Mouse (Mus musculus) gastrocnemius, postnatal 14 days (tissue): Measurements from ENCODE around the gene Prr5l. TPM values are rescaled to one million over a fixed set of nuclear protein-coding genes. Genes with fewer than 3 reads are reported as not detected.
A peak's percentile ranks its signal among the peaks of the same experiment; 100 is the strongest.

ENCODE experiments used
- DNase-seq: peaks from one replicate; pipeline ENCODE4 v3.0.0; 2021; ENCODE audit warnings: mixed read lengths
- intact Hi-C: fragments of 180-260 bp; cut with DNase I; formaldehyde crosslinking; loops from one replicate; pipeline ENCODE4 v1.15.1; 2025; ENCODE audit warnings: low total_unique reads
- total RNA-seq, 2 experiments: library from RNA; stranded (reverse); gene quantifications; 2 replicates each; pipeline ENCODE4 v1.2.3; 2021

The Prr5l gene
- total RNA-seq, 2 experiments from 2014 or later: 1.1 to 2.2 TPM

DNA sequence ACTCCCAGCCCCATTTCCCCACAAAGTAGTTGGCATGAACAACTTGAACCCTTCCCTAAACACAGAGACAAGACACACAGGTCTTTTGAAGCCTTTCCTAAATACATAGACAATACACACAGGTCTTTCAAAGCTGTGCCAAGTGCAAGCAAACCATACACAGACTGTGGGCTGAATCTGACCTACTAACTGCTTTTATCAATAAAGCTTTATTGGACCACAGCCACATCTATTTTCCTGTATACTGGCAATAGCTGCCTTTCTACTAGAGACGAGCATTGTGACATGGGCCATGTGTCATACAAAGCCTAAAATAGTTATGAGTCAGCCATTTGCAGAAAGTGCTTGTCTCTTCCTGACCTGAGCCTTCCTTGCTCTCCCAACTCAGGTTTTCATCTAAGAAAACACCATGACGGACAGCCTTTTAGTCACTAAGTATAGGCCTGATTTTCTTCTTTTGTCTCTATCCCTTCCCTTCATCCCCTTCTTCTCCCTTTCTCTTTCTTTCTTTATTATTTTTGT, 56.6 kb downstream of the Prr5l start:
- no peak for DNase-seq
- intact Hi-C loops: loop anchor here (5.0 kb wide), 1 partner anchor 129 kb away; no protein-coding TSS in a partner anchor

DNA sequence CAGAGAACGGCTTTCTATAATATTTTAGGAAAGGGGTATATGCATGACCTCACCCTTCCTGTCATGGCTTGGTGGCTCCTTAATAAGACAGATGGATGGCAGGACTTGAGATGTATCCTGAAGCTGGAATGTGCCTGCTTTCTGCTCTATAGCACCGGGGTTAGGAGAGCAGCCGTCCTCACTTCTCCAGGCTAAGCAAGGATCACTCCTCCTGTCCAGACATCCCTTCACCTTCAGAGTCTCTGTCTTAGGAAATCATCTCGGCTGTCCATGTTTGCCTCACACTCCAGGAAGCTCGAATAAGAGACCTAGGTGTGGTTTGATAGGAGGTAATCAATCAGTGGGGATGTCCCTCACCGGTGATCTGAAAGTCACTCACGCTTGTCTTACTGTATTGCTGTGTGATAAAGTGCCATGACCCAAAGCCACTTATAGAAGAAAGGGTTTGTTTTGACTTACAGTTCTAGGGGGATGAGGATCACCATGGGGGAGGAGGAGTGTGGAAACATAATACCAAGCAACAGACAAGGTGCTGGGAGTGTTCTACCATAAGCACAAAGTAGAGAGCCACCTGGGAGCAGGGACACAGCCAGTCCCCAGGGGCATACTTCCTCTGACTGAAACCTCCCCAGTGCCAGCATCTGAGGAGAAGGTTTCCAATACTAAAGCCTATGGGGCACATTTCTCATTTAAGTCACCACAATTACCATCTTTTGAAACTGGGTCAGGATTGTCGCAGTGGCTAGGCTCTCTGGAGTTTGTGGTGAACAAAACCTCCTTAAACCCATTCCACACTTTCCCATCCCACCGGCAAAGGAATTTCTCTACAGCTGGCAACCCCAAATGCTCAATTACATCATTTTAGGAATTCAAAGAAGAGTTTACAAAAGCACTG, 57.4 kb downstream of the Prr5l start:
- intact Hi-C loops: loop anchor here (5.0 kb wide), 1 partner anchor 128 kb away; no protein-coding TSS in a partner anchor
- no peak for DNase-seq

DNA sequence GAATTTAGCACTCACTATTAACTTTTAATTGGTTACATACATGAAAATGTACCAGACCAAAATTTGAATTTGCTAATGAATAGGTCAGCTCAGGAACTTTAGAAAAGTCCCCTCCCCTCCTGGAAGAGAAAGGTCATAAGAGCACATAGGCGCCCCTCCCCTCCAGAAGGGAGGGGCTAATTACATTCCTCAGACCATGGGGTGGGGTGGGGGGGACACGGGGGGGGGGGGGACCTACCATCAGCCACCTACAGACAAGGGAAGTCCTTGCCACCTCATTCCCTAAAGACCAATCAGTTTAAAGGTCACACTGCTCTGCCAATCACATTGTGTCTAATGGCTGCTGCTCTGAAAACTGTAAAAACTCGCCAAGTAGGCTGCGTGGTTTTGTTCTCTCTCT, 59.0 kb downstream of the Prr5l start:
- no peak for DNase-seq
- intact Hi-C loops: no loop called here

DNA sequence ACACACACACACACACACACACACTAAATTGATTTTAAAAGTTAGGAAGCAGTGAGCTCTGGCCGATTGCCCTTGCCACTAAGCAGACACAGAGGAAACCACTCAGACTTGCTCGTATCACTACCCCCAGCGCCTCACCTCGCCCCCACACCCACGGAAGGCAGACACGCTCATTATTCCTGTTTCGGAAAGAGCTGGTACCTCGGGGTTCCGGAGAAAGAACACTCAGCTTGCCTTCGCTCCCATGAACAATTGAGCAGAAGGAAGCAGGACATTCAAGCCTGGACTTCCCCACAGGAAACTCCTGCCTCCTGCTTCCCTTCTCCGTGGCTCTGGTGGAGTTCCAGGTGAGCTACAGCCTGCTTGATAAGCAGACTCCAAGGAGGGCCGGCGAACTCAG, 60.0 kb downstream of the Prr5l start:
- DNase-seq: peak; percentile 21
- intact Hi-C loops: no loop called here

GRCm38 (mm10) chr2:101820816-101821215, 62.0 kb downstream of the Prr5l start:
- DNase-seq: no peak
- intact Hi-C loops: no loop called here

- intact Hi-C loops: no loop called here
- no peak for DNase-seq
Measured at GRCm38 (mm10) chr2:101818986-101819764, 63.7 kb downstream of the Prr5l start.

- intact Hi-C loops: no loop called here
- no peak for DNase-seq
Measured at GRCm38 (mm10) chr2:101816646-101817308, 66.0 kb downstream of the Prr5l start.

DNA sequence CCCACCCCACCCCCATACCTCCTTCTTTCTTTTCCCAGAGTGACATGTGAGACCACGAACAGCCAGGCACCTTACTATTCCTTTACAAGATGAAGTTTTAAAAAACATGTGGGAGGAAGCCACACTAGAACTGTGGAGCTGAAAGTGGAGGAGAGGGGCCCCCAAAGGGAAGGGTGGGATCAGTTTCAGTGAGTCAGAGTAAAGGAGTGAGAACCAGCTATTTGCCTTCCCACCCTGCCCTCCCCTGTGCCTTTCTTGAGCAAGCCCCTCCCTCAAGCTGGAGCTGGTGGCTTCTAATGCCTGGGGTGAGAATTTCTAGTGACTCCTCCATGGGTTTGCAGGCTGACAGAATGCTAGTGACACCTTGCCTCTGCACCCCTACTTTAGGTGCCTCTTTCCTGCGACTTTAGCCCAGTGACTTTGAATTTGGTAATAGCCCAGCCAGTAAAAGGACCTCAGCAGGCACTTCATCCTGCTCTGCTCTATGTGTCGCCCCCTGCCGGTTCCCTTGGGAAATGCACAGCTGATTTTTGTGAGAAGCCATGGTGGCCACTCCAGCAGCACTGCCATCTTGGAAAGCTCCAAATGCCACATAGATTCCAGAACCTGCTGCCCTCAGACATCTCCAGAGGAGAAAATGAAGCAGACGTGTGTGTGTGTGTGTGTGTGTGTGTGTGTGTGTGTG, 67.4 kb downstream of the Prr5l start:
- peak; percentile 13 for DNase-seq
- intact Hi-C loops: no loop called here

DNA sequence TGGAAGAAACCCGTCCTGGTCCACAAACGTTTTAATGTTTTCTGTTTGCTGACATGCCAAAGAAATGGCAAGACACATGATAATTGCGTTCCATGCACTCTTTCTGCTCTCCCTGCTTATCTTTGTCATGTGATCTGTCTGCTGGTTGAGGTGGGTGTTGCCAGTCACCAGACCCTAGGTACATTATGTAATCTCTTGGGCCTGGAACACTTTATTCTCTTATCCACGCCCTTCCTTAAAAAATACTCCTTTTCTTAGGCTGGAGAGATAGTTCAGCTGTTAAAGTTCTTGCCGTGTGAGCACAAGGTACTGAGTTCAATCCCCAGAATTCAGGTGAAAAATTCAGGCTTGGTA, 68.6 kb downstream of the Prr5l start:
- intact Hi-C loops: loop anchor here (5.0 kb wide), 1 partner anchor 102 kb away; no protein-coding TSS in a partner anchor
- no peak for DNase-seq

DNA sequence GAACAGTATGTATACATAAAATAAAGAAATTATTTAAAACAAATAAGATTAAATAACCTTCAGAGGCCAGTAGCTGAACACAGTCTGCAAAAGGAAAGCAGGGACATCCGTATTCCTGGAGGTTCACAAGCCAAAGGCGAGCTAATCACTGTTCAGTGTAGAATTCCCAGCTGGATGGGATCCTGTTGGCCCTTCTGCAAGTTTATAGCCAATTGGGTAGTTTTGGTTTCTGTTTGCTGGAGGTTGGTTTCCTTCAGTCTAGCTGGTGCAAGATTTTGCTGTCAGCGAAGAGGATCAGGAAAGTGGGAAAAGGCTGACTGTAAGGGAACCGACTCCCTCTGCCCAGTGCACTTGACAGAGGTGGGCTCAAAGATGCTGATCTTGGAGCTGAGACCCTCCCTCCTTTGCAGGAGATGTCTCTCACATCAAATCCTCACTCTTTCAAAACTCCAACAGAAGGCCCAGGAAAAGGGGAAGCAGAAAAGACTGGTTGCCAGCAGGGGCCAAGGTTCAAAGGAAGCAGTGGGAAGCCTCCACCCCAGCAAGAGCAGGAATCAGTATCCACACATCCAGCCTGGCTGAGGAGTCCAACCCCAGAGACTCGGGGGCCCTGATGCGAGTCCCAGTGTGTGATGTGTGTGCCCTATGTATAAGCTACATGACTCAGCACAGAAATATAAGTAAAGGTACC, 69.1 kb downstream of the Prr5l start:
- intact Hi-C loops: loop anchor here (5.0 kb wide), 1 partner anchor 101 kb away; no protein-coding TSS in a partner anchor
- no peak for DNase-seq

- intact Hi-C loops: loop anchor here (5.0 kb wide), 1 partner anchor 100 kb away; no protein-coding TSS in a partner anchor
- no peak for DNase-seq
Measured at GRCm38 (mm10) chr2:101811925-101812324, 70.9 kb downstream of the Prr5l start.

DNA sequence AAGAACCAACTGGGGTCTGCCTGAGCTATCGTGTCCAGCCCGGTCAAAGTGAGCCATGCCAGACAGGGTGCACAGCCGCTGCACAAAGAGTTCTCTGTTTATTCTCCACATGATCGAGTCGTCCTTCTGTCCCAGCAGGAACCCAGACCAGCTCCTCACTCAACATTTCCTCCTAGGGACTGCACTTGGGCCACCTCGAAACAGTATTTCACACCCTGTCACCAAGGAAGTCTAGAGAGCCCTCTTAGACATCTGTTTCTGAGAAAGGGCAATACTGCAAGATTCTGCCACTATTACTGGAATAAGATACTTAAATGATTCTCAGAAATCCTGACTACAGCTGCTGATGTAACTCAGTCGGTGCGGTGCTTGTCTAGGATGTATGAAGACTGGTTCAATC, 72.1 kb downstream of the Prr5l start:
- intact Hi-C loops: loop anchor here (5.0 kb wide), 1 partner anchor 98 kb away; no protein-coding TSS in a partner anchor
- no peak for DNase-seq

GRCm38 (mm10) chr2:101809640-101810305, 73.1 kb downstream of the Prr5l start:
- intact Hi-C loops: loop anchor here (5.0 kb wide), 1 partner anchor 97 kb away; no protein-coding TSS in a partner anchor
- DNase-seq: no peak

GRCm38 (mm10) chr2:101807756-101808155, 75.1 kb downstream of the Prr5l start:
- no peak for DNase-seq
- intact Hi-C loops: no loop called here

GRCm38 (mm10) chr2:101802240-101802639, 80.6 kb downstream of the Prr5l start:
- intact Hi-C loops: no loop called here
- DNase-seq: no peak

DNA sequence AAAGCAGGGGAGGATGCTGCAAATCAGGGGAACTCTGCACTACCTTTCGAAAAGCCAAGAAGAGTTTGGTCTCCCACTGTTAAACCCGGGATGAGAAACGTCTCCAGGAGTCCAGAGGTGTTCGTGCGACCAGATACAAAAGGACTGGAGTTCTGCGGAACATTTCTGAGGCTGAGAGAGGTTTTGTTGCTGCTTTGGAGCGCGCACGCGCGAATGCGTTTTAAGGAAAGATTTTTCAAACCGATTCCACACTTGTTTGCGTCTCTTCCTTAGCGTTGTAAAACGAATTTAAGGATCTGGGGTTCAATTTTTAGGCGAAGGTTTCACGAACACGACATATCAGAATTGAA, 85.0 kb downstream of the Prr5l start:
- intact Hi-C loops: no loop called here
- DNase-seq: no peak

GRCm38 (mm10) chr2:101797166-101797900, 85.5 kb downstream of the Prr5l start:
- peak; percentile 27 for DNase-seq
- intact Hi-C loops: no loop called here
